Mouse (Mus musculus) NIH3T3 (cell line): Measurements from ENCODE around the gene Nid2.

ENCODE experiments used
- DNase-seq: peaks from one replicate; pipeline ENCODE4 v3.0.0-alpha.2; 2012; ENCODE audit warnings: low read depth

Gene Nid2

DNA sequence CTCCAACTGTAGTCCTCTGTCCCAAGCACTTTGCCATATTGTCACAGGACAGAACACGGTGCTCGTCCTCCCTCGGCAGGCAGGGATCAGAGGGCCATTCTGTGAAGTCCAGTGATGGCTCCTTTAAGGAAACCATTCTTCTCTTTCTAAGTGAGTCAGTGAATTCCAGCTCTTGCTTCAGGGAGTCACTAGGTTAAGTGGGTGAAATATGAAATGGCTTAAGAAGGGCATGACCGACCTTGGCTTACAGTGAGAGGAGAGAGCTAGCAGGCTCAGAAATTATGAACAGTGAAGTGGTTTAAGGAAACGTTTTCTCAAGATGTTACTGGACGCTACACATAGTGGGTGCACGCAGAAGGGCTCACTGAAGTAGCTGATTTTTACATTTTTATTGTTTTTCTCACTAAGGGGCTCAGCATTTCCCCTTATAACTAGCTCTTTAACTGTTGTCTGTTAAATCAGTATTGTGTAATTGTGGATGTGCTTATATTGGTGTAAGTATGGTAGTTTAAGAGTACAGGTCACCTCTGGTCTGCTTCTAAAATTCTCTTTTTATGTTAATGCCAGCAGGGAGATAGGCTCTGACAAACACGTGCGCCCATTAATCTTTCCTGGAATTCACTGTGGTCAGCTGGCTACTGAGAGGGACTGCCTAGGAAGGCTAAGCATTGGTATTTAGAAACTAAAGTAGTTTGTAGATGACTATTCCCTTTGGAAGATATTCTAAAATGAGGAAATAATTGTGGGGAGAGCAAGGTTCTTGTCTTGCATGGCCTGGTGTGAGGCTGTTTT, 34.9 kb downstream of the Nid2 start:
- DNase-seq = peak; percentile 77

DNA sequence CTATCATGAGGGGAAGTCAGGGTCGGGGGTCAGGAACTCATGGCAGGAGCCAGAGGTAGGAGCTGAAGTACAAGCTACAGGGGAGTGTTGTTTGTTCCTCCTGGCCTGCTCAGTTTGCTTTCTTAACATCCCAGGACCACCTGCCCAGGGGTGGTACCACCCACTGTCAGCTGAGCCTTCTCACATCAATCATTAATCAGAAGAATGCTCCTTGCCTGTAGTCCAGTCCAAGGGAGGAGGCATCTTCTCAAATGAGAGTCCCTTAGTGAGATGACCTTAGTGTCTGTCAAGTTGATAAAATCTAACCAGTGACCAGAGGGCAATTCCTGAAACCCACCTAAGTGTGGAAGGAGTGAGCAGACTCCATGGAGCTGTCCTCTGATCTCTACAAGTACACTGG, 37.4 kb downstream of the Nid2 start:
- no peak for DNase-seq

DNA sequence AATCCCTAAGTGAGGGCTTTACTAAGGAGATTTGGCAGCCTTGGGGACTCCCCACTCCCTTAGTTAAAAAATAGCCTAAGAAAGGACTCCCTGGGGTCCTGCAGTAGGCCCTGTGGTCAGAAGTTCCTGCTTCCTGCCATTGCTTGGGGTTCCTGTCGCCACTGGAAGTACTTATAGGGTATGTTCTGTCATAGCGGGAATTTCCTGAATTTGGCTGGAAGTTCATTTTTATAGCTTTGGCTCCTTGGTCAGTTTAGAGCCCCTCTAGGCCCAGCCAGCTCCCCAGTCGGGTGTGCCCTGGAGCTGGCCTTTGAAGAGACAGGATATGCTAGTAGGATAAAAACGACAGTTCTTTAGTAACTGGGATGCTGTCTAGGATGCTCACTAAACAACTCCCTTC, 43.8 kb downstream of the Nid2 start:
- no peak for DNase-seq

DNA sequence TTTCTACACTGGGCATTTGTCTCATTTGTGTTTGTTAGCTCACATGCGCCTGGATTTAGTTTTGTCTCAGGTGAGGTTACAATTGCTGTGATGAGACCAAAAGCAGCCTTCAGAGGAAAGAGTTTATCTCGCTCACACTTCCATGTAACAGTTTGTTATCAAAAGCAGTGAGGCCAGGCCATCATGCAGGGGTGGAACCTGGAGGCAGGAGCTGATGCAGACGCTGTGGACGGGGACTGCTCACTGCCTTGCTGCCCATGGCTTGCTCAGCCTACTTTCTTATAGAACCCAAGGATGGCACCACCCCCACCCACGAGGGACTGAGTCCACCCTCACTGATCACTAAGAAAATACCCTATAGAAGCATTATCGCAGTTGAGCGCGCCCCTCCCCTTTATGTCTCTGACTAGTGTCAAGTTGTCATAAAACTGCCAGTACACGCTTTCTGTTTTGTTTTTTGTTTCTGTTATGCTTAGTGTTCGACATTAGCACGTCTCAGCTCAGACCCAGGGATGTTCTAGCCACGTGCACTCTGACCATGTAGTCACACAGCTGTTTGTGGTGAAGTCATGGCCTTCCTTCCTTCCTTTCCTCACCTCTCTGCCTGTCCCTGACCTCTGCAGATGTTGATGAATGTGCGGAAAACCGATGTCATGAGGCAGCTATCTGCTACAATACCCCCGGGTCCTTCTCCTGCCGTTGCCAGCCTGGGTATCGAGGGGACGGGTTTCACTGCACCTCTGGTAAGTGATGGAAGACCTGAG, 45.7 kb downstream of the Nid2 start:
- no peak for DNase-seq

DNA sequence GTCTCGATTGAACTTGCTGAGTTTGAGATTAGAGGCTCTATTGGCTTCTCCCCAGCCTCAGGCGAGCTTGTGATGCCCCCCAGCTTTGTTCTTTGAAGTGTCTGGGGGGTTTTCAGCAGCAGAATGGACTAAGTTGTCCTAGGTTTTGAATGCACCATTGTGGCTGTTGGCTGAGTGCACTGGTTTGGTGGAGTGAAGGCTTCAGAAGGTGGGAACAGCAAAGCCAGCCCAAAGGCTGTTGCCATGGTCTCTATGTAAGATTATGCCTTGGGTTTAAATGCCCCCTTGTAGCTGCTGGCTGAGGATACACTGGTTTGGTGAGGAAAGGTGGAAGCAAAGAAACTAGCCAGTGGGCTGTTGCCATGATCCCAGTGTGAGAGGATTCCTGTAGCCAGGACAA, 49.4 kb downstream of the Nid2 start:
- DNase-seq = no peak

DNA sequence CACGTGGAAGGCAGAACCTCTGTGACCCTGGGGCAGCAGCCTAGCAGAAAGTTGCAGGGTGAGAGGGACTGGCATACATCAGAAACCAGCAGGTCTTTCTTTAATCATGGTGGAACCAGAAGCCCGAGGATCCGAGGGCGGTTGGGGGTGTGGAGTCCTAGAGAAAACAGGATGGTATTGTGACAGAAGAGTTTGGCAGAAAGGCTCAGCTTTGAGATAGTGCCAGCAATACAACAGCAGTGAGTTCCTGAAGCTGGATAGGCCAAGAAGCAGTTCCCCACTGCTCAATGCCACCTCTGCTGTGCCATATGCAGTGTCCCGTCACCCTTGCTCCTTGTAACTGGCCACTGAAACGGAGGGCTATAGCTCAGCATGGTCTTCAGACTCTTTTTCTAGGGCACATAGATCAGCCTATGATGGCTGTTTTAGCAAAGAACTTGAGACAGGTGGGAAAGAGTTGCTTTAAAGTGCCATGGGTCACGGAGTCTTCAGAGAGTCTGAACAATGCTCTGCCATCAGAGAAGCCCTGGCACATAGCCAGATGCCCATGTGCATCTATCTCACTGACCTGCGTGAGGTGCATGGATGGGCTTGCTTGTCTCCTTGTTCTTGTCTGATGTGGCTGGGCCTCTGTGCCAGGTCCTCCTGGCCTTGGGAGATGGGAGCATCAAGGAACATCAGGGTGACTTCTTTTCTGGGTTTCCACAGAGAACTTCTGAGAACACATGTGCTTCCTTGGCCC, 50.6 kb downstream of the Nid2 start:
- DNase-seq = no peak

DNA sequence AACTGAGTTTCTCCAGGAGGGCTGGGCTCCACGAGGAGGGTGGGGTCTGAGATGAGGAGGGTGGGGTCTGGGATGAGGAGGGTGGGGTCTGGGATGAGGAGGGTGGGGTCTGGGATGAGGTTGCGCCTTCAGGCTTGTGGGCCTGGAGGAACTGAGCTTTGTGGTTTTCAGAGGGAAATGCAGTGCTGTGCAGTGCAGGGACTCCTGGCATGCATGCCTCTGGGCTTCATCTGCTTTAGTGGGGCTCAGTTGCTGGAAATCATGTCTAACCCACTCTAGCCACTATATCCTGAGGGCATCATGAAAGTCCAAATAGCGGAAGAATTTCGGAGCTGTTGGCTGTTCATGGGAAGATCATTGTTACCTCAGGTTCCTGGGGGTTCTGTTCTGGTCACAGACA, 52.2 kb downstream of the Nid2 start:
- no peak for DNase-seq

DNA sequence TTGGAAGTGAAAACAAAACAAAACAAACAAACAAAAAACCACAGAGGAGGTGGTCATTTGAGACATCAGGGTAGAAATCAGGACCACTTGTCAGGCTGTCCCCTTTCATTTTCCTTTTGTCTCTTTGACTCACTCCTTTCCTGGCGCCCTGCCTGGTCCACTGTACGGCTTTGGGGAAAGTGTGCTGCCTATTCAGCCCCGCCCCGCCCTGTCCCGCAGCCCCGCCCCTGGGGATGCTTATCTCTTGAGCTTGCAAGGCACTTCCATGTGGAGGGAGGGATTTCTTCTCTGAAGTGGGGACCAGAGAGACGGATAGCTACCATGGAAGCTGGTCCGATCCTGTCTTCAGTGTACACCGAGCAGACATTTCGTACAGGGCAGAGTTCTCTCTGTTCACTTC, 52.6 kb downstream of the Nid2 start:
- peak; percentile 41 for DNase-seq

DNA sequence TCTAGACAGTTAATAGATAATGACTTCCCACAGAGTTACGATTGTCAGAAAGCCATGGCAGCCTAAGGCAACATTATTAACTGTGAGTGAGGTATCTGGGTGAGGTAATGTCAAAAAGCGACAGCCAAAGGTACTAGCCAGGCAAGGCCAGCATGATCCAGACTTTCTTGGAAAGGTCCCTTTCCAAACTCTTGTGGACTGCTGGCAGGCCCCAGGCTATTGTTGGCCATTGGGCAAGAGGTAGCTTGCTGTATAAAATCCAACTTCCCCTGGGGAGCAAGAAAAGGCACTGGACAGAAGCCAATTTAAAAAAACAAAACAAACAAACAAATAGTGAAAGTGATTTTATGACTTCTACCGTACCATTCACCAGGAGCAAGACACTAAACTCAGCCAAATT, 56.3 kb downstream of the Nid2 start:
- DNase-seq = peak; percentile 45

DNA sequence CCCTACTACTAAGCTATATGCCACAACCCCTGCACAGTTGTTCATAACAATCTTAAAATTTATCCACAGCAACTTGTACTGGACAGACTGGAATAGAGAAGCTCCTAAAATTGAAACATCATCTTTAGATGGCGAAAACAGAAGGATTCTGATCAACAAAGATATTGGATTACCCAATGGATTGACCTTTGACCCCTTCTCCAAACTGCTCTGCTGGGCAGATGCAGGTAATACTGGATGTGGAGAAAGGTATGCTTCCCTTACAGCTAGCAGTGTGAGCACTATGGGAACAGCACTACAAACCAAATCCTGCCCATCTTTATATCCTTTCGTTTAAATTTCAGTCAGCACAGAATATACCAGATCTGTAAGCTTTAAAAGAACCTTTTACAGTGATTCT, 56.8 kb downstream of the Nid2 start:
- no peak for DNase-seq

DNA sequence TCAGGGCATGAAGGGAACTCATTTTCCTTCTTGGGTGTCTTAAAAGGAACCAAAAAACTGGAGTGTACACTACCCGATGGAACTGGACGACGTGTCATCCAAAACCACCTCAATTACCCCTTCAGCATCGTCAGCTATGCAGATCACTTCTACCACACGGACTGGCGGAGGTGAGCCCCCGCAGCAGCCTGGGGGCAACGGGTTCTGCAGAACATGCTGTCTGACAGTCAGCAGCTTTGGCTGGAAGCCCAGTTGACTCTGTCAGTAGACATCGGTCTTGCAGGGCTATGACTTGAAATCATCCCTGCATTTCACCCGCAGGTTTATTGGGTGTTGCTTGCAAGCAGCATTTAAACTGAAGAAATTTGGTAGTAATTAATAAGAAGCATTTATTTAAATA, 58.9 kb downstream of the Nid2 start:
- no peak for DNase-seq

DNA sequence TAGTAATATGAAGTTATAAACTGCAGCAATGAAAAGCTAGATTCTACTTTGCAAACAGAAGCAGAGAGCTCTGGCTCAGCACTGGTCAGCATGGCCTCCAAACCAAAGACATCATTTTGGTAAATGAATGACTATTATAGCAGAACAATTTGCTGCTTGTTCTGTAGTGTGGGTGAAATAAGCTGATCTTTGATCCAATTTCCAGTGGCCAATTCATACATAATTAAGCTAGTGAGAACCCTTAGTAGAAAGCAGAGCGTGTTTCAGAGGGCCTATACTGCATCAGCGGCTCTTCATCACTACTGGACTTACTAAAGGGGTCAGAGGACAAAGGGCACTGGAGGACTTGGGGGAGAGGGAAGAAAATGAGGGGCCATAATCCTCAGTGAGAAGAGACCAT, 62.0 kb downstream of the Nid2 start:
- no peak for DNase-seq

DNA sequence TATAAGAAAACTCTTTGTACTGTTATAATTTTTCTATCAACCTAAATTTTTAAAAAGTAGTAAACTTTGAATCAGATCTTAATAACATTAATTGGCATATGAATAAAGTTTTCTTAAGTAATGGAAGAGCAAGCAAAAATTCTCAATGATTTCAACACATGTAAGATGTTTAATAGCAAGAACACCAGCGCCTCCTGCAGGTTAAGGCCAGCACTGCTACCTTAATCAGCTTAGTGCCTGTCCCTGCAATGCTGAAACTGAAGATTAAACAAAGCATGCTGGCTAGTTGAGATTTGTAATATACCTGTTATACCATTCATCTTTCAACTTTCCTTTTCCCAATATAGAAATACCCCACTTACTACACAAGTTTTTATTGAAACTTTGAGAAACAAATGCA, 66.9 kb downstream of the Nid2 start:
- DNase-seq = peak; percentile 88

DNA sequence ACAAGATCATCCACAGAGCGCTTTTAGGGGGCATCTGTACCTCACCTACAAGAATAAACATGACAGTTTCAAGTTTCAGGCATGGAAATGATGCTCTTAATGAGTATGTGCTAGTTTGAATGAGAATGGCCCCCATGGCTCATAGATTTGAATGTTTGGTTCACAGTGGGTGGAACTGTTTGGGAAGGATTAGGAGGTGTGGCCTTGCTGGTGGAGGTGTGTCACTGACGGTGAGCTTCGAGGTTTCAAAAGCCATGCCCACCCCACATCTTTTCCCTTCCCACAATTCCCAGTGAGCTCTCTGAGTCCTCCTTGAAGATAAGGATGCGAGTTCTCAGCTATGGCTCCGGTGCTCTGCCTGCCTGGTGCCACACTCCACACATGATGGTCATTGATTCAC, 70.6 kb downstream of the Nid2 start:
- no peak for DNase-seq

DNA sequence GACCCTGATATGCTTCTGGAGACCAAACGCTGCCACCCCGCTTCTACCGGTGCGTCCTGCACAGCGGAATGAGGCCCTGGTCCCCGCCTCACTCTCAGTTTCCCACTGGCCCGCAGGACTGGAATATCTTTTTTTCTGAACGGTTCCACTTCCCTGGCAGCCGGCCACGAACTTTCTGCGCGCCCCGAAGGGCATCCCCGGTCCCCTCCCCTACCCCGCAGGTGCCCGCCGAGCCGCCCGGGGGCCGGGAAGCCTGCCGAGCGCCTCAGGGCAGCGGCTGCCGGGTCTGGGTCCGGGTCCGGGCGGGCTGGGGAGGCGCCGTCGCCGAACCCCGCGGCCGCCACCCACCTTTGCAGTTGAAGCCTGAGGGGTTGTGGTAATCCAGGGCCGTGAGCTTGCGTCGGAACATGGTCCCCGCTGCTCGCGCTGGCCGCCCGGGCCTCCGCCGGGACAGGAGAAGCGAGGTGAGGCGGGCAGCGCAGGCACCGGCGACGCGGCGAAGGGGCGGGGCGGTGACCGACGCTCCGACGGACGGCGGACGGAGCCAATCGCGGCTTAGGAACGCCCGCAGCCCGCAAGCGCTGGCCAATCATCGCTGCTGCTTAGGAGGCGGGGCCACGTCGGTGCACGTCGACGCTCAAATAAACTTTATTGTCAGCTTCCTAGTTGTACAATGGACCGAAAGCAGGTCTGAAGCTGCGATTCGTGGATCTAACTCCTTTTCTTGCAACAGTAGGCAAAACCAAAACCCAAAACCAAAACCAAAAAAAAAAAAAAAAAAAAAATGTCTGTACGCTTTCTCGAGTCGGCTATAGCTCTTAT, 72.5 kb downstream of the Nid2 start, which contains the start of gene Rtraf:
Rtraf (minus strand) TSS at position 504 of the 822 bp plus-strand sequence.
- peak; percentile 97 for DNase-seq

DNA sequence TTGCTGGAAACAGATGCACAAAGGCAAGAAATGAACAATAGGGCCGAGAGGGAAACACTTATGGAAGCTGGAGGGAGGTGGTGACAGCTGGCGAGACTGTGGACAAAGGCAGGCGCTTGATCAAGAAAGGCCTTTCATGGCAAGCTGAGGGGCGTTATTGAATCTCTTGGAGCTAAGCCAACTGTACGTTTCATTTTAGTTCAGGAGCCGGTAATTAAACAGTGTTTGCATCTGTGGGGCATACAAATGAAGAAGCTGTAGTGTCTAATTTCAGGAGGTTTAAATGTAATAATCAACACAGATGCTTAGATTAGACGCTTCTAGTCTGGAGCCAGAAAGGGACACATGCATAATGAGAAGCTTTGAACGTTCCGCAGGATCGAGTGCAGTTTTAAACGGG, 74.4 kb downstream of the Nid2 start:
- no peak for DNase-seq

DNA sequence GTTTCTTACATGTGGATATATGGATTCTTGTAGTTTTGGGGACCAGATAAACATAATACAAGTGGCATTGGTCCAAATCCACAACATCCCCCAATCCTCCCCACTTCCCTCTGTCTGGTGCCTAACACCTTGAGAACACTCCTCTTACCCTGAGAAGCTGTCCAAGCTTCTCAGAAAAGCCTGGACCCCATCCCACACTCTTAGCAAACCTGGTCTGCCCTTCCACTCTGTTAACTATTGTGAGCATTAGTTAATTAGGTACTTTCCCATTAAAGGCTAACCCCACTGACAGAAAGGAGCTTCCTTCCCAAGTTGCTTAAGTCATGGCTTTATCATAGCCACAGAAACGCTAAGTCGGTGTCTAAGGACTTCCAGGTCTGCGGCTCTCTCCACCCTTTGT, 85.2 kb downstream of the Nid2 start:
- DNase-seq = no peak

DNA sequence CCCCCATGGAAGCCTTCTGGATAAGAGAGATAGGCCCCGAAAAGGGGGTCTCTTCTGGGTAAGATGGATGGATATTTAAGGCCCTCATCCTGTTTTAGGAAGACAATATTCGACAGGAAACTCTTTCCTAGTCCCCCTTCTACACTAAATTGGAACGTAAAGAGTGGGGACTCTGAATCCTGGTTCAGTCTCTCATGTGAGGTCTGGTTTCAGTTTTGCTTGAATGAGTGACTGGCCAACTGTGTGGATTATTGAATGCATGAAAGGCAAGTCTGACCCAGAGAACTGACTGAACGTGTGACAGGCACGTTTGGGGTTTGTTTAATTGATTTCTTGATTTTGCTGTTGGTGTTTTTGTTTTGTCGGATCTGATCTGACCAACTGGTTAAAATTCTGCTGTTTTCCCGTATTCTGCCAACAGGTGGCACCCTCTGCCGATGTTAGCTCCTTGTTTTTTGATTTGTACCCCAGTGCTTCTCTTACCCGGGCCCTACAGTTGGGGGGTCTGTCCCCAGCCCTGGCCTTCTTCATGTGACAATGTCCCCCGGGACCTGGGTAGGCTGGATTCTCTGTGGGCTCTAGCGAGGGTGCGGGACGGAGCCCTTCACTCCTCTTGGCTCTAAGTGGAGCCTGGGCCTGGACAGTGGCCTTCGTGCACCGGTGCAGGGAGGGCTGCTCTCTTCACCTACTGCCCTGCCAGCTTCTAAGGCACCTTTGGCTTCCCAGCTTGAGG, 88.7 kb downstream of the Nid2 start:
- DNase-seq = peak; percentile 84

DNA sequence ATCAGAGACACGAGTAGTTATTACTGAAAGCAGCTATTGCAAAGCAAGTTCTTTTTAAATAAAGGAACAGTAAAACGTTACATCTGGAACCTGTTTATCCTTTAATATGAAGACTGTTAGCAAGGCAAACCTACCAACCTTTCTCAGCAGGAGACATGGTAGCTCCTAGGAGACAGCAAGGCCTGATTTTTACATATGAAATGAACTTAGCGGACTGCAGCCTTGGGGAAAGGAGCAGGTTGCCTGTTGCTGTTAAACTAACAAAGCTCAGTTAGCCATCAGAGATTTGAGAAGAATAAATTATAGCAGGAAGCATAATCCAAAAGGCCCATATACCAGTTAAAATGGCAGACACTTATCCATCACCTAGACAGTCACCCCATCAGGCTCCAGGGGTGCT, 102.4 kb downstream of the Nid2 start:
- DNase-seq = no peak

DNA sequence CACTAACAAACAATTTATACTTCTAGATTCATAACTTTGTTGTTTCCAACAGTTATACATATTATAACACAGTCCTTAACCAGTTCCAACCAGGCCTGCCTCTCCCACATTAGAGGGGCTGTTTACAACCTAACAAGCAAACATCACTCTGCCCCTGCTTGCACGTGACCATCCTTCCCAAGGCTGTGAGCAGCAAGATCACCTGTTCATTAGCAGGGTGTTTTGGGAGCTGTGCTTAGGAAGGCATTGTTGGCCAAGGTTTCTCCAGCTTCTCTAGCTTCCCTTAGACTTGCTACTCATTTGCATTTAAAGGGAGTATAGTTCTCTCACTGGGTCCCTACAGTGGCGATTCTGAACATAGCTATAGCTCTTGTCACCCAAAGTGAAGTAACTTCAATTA, 107.2 kb downstream of the Nid2 start:
- no peak for DNase-seq
